Mouse (Mus musculus): ENCODE data around the gene Rora. TPM values are rescaled to one million over a fixed set of nuclear protein-coding genes. Genes with fewer than 3 reads are reported as not detected.
A peak's percentile ranks its signal among the peaks of the same experiment; 100 is the strongest.

Gene Rora
- polyA plus RNA-seq, 1 experiment from 2014 or later, result 6.5 TPM

- WGBS (ENCODE audit: insufficient replicate concordance), result 86% methylated on average over 17 of the region's 17 CpGs
- no peak for ATAC-seq (replicated peaks; ENCODE audit: insufficient number of reproducible peaks, low FRiP score, low TSS enrichment)
- Histone ChIP-seq H3K4me3 (ENCODE audit: low read depth, low read length) (no peak overlapping the region), H3K4me2 (no peak overlapping the region), H3K27me3 (ENCODE audit: control insufficient read depth, insufficient read depth, low read length) (no peaks in the 10 kb centered on the region), H3K27ac (ENCODE audit: low read depth, low read length) (no peak overlapping the region), H3K9ac (ENCODE audit: low read depth, low read length) (no peak overlapping the region), H3K36me3 (ENCODE audit: control insufficient read depth, insufficient read depth, low read length) (no peaks in the 10 kb centered on the region), H3K4me1 (ENCODE audit: control insufficient read depth, insufficient read depth, low read length) (no peaks in the 10 kb centered on the region), H3K9me3 (replicated peaks; ENCODE audit: control insufficient read depth, low read length) (no peaks in the 10 kb centered on the region)
These were observed 730.9 kb downstream of the Rora start for GRCm38 (mm10) chr9:69384475-69384874.

- Histone ChIP-seq H3K4me1 (ENCODE audit: control insufficient read depth, insufficient read depth, low read length) (no peaks in the 10 kb centered on the region), H3K36me3 (ENCODE audit: control insufficient read depth, insufficient read depth, low read length) (no peaks in the 10 kb centered on the region), H3K9me3 (replicated peaks; ENCODE audit: control insufficient read depth, low read length) (no peaks in the 10 kb centered on the region), H3K27me3 (ENCODE audit: control insufficient read depth, insufficient read depth, low read length) (no peaks in the 10 kb centered on the region), H3K27ac (ENCODE audit: low read depth, low read length) (no peak overlapping the region), H3K9ac (ENCODE audit: low read depth, low read length) (no peak overlapping the region), H3K4me2 (no peak overlapping the region), H3K4me3 (ENCODE audit: low read depth, low read length) (no peak overlapping the region)
- 62% methylated on average over 1 of the region's 1 CpGs for WGBS (ENCODE audit: insufficient replicate concordance)
- no peak for ATAC-seq (replicated peaks; ENCODE audit: insufficient number of reproducible peaks, low FRiP score, low TSS enrichment)
These were observed 731.3 kb downstream of the Rora start for GRCm38 (mm10) chr9:69384905-69385304.

GRCm38 (mm10) chr9:69387296-69387695 is 733.7 kb downstream of the Rora start:
- H3K4me1 ChIP-seq (ENCODE audit: control insufficient read depth, insufficient read depth, low read length), result no peaks in the 10 kb centered on the region
- H3K4me3 ChIP-seq (ENCODE audit: low read depth, low read length), result no peak overlapping the region
- H3K9me3 ChIP-seq (replicated peaks; ENCODE audit: control insufficient read depth, low read length), result no peaks in the 10 kb centered on the region
- no peak overlapping the region for H3K4me2 ChIP-seq
- 71% methylated on average over 4 of the region's 4 CpGs for WGBS (ENCODE audit: insufficient replicate concordance)
- H3K27ac ChIP-seq (ENCODE audit: low read depth, low read length), result no peak overlapping the region
- H3K9ac ChIP-seq (ENCODE audit: low read depth, low read length), result no peak overlapping the region
- H3K27me3 ChIP-seq (ENCODE audit: control insufficient read depth, insufficient read depth, low read length), result no peaks in the 10 kb centered on the region
- ATAC-seq (replicated peaks; ENCODE audit: insufficient number of reproducible peaks, low FRiP score, low TSS enrichment), result no peak
- no peaks in the 10 kb centered on the region for H3K36me3 ChIP-seq (ENCODE audit: control insufficient read depth, insufficient read depth, low read length)

GRCm38 (mm10) chr9:69390631-69391030 is 737.0 kb downstream of the Rora start:
- H3K9me3 ChIP-seq (replicated peaks; ENCODE audit: control insufficient read depth, low read length), result no peaks in the 10 kb centered on the region
- H3K27ac ChIP-seq (ENCODE audit: low read depth, low read length), result no peak overlapping the region
- H3K9ac ChIP-seq (ENCODE audit: low read depth, low read length), result no peak overlapping the region
- WGBS (ENCODE audit: insufficient replicate concordance), result 70% methylated on average over 4 of the region's 4 CpGs
- H3K4me3 ChIP-seq (ENCODE audit: low read depth, low read length), result no peak overlapping the region
- no peak overlapping the region for H3K4me2 ChIP-seq
- H3K27me3 ChIP-seq (ENCODE audit: control insufficient read depth, insufficient read depth, low read length), result no peaks in the 10 kb centered on the region
- no peaks in the 10 kb centered on the region for H3K36me3 ChIP-seq (ENCODE audit: control insufficient read depth, insufficient read depth, low read length)
- H3K4me1 ChIP-seq (ENCODE audit: control insufficient read depth, insufficient read depth, low read length), result no peaks in the 10 kb centered on the region
- no peak for ATAC-seq (replicated peaks; ENCODE audit: insufficient number of reproducible peaks, low FRiP score, low TSS enrichment)

GRCm38 (mm10) chr9:69394234-69394633 is 740.6 kb downstream of the Rora start:
- Histone ChIP-seq H3K27me3 (ENCODE audit: control insufficient read depth, insufficient read depth, low read length) (no peaks in the 10 kb centered on the region), H3K36me3 (ENCODE audit: control insufficient read depth, insufficient read depth, low read length) (no peaks in the 10 kb centered on the region), H3K4me1 (ENCODE audit: control insufficient read depth, insufficient read depth, low read length) (no peaks in the 10 kb centered on the region; the same call in 1 of the 2 replicates), H3K4me3 (ENCODE audit: low read depth, low read length) (no peak overlapping the region), H3K9ac (ENCODE audit: low read depth, low read length) (no peak overlapping the region), H3K27ac (ENCODE audit: low read depth, low read length) (no peak overlapping the region), H3K9me3 (replicated peaks; ENCODE audit: control insufficient read depth, low read length) (no peaks in the 10 kb centered on the region), H3K4me2 (no peak overlapping the region)
- WGBS (ENCODE audit: insufficient replicate concordance), result 87% methylated on average over 5 of the region's 5 CpGs
- ATAC-seq (replicated peaks; ENCODE audit: insufficient number of reproducible peaks, low FRiP score, low TSS enrichment), result no peak

GRCm38 (mm10) chr9:69397432-69397759 is 743.8 kb downstream of the Rora start:
- Histone ChIP-seq H3K36me3 (ENCODE audit: control insufficient read depth, insufficient read depth, low read length) (no peaks in the 10 kb centered on the region), H3K9me3 (replicated peaks; ENCODE audit: control insufficient read depth, low read length) (no peaks in the 10 kb centered on the region), H3K27ac (ENCODE audit: low read depth, low read length) (peak overlapping the region; percentile 96; the same call in 1 of the 2 replicates), H3K27me3 (ENCODE audit: control insufficient read depth, insufficient read depth, low read length) (no peaks in the 10 kb centered on the region), H3K9ac (ENCODE audit: low read depth, low read length) (peak overlapping the region; percentile 98), H3K4me2 (peak overlapping the region; percentile 88), H3K4me1 (ENCODE audit: control insufficient read depth, insufficient read depth, low read length) (no peaks in the 10 kb centered on the region; the same call in 1 of the 2 replicates), H3K4me3 (ENCODE audit: low read depth, low read length) (peak overlapping the region; percentile 82)
- peak; percentile 59; the same call in 1 of the 2 replicates for ATAC-seq (replicated peaks; ENCODE audit: insufficient number of reproducible peaks, low FRiP score, low TSS enrichment)
- WGBS (ENCODE audit: insufficient replicate concordance), result 56% methylated on average over 2 of the region's 2 CpGs

- H3K9me3 ChIP-seq (replicated peaks; ENCODE audit: control insufficient read depth, low read length), result no peaks in the 10 kb centered on the region
- no peaks in the 10 kb centered on the region for H3K27me3 ChIP-seq (ENCODE audit: control insufficient read depth, insufficient read depth, low read length)
- WGBS (ENCODE audit: insufficient replicate concordance), result under 1% methylated on average over 52 of the region's 53 CpGs
- no peaks in the 10 kb centered on the region for H3K36me3 ChIP-seq (ENCODE audit: control insufficient read depth, insufficient read depth, low read length)
- H3K4me3 ChIP-seq (ENCODE audit: low read depth, low read length), result peak within 1 kb of the TSS; percentile 82
- peak within 1 kb of the TSS; percentile 98 for H3K9ac ChIP-seq (ENCODE audit: low read depth, low read length)
- peak; percentile 83 for ATAC-seq (replicated peaks; ENCODE audit: insufficient number of reproducible peaks, low FRiP score, low TSS enrichment)
- H3K27ac ChIP-seq (ENCODE audit: low read depth, low read length), result peak within 1 kb of the TSS; percentile 96
- peak within 1 kb of the TSS; percentile 88 for H3K4me2 ChIP-seq
- H3K4me1 ChIP-seq (ENCODE audit: control insufficient read depth, insufficient read depth, low read length), result no peaks in the 10 kb centered on the region; the same call in 1 of the 2 replicates
These were observed 744.3 kb downstream of the Rora start, which contains the start of gene Ice2 for GRCm38 (mm10) chr9:69397760-69398452. Gene Ice2 (plus strand): TSS chr9:69397906.

- WGBS (ENCODE audit: insufficient replicate concordance), result 16% methylated on average over 10 of the region's 10 CpGs
- no peak for ATAC-seq (replicated peaks; ENCODE audit: insufficient number of reproducible peaks, low FRiP score, low TSS enrichment)
These were observed 744.9 kb downstream of the Rora start for GRCm38 (mm10) chr9:69398453-69398850.

GRCm38 (mm10) chr9:69404671-69405070 is 751.1 kb downstream of the Rora start:
- Histone ChIP-seq H3K9ac (ENCODE audit: low read depth, low read length) (no peak overlapping the region), H3K4me3 (ENCODE audit: low read depth, low read length) (no peak overlapping the region), H3K4me1 (ENCODE audit: control insufficient read depth, insufficient read depth, low read length) (no peaks in the 10 kb centered on the region), H3K36me3 (ENCODE audit: control insufficient read depth, insufficient read depth, low read length) (0 out of 2 replicates have a peak, but pooled peaks cover 2% of the 10 kb centered on the region), H3K9me3 (replicated peaks; ENCODE audit: control insufficient read depth, low read length) (no peaks in the 10 kb centered on the region), H3K4me2 (no peak overlapping the region), H3K27ac (ENCODE audit: low read depth, low read length) (no peak overlapping the region), H3K27me3 (ENCODE audit: control insufficient read depth, insufficient read depth, low read length) (no peaks in the 10 kb centered on the region)
- 78% methylated on average over 6 of the region's 6 CpGs for WGBS (ENCODE audit: insufficient replicate concordance)
- ATAC-seq (replicated peaks; ENCODE audit: insufficient number of reproducible peaks, low FRiP score, low TSS enrichment), result no peak

More at GRCm38 (mm10) chr9:69398453-69398850, 744.9 kb downstream of the Rora start:
- H3K4me2 ChIP-seq, result peak overlapping the region; percentile 88
- H3K27me3 ChIP-seq (ENCODE audit: control insufficient read depth, insufficient read depth, low read length), result no peaks in the 10 kb centered on the region
- peak overlapping the region; percentile 96 for H3K27ac ChIP-seq (ENCODE audit: low read depth, low read length)
- no peaks in the 10 kb centered on the region; the same call in 1 of the 2 replicates for H3K4me1 ChIP-seq (ENCODE audit: control insufficient read depth, insufficient read depth, low read length)
- H3K4me3 ChIP-seq (ENCODE audit: low read depth, low read length), result peak overlapping the region; percentile 82
- H3K9ac ChIP-seq (ENCODE audit: low read depth, low read length), result peak overlapping the region; percentile 98
- H3K36me3 ChIP-seq (ENCODE audit: control insufficient read depth, insufficient read depth, low read length), result no peaks in the 10 kb centered on the region
- no peaks in the 10 kb centered on the region for H3K9me3 ChIP-seq (replicated peaks; ENCODE audit: control insufficient read depth, low read length)
